Mouse (Mus musculus) embryonic facial prominence, embryonic 10.5 days (tissue): ENCODE results near the gene Dsp. TPM values are rescaled to one million over a fixed set of nuclear protein-coding genes. Genes with fewer than 3 reads are reported as not detected.

Source experiments
- DNase-seq: peaks from one replicate; pipeline ENCODE4 v3.0.0-alpha.2; 2017; ENCODE audit warnings: low spot score
- H3K27ac ChIP-seq: fragments of 300-500 bp; sonication (generic); replicated peaks from 2 replicates; pipeline ENCODE4 v1.5.1; 2016; ENCODE audit warnings: mild to moderate bottlenecking
- H3K27me3 ChIP-seq: fragments of 300-500 bp; sonication (generic); replicated peaks from 2 replicates; pipeline ENCODE4 v1.6.1; 2016; ENCODE audit warnings: low read depth, mild to moderate bottlenecking; ENCODE audit not compliant: poor library complexity, severe bottlenecking
- H3K36me3 ChIP-seq: fragments of 300-500 bp; sonication (generic); replicated peaks from 2 replicates; pipeline ENCODE4 v1.6.1; 2016; ENCODE audit warnings: mild to moderate bottlenecking, moderate library complexity
- H3K4me1 ChIP-seq: fragments of 300-500 bp; sonication (generic); 2 replicates; pipeline ENCODE4 v1.6.1; 2016
- H3K4me3 ChIP-seq: fragments of 300-500 bp; sonication (generic); 2 replicates; pipeline ENCODE4 v1.5.1; 2016; ENCODE audit warnings: mild to moderate bottlenecking, moderate library complexity
- H3K9me3 ChIP-seq: fragments of 300-500 bp; sonication (generic); 2 replicates; pipeline ENCODE4 v1.6.1; 2016; ENCODE audit warnings: mild to moderate bottlenecking
- WGBS: fragments of 180-500 bp; shearing (Covaris S2); methylation state at CpG from one replicate; pipeline ENCODE4 v1.1.7; 2016; 5-methylcytosine and 5-hydroxymethylcytosine counted together
- polyA plus RNA-seq: library from polyadenylated mRNA; unstranded; fragments of >200 nt; fragmentation: Nextera tagmentation; extraction: Ambion mirVana; gene quantifications from 2 replicates; pipeline ENCODE4 v1.2.1, GENCODE M21; 2016

Gene Dsp
- polyA plus RNA-seq, 1 experiment from 2014 or later = 3.6 TPM

- Histone ChIP-seq H3K36me3 (peaks cover 24% of the 10 kb centered on the region), H3K4me1 (peaks cover 9% of the 10 kb centered on the region), H3K27ac (peak within 1 kb of the TSS; percentile 92), H3K9me3 (no peaks in the 10 kb centered on the region), H3K27me3 (no peaks in the 10 kb centered on the region), H3K4me3 (peak within 1 kb of the TSS; percentile 90)
- under 1% methylated on average over 59 of the region's 59 CpGs for WGBS
- peak; percentile 94 for DNase-seq
Observed at GRCm38 (mm10) chr13:38204702-38205482, 53.8 kb downstream of the Dsp start, which contains the start of gene Snrnp48. Gene Snrnp48, plus strand, starts transcription at chr13:38204938.

GRCm38 (mm10) chr13:38211122-38211521, 60.0 kb downstream of the Dsp start:
- Histone ChIP-seq H3K4me3 (no peak overlapping the region), H3K27ac (no peak overlapping the region), H3K27me3 (no peaks in the 10 kb centered on the region), H3K36me3 (peaks cover 82% of the 10 kb centered on the region), H3K4me1 (peaks cover 3% of the 10 kb centered on the region), H3K9me3 (no peaks in the 10 kb centered on the region)
- no peak for DNase-seq
- WGBS = 95% methylated on average over 5 of the region's 5 CpGs

DNA sequence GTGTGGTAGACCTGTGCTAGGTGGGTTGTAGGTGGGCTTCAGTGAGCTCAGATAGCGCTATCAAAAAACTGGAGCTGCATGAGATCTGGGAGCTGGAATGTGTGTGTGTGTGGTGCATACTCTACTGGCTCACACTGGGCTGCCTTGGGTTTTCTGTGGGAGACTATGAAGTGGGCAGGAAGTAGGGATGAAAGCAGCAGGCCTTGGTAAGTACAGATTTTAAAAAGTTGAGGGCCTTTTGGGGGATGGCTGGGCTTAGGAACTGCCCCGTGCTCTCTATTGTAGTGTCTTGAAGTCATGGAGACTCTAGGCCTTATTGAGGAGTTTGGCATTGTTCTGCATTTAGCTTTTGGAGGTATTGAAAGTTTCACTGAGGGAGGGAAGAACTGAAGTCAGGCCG, 67.6 kb downstream of the Dsp start:
- H3K36me3 ChIP-seq = peaks cover 97% of the 10 kb centered on the region
- no peak overlapping the region for H3K27ac ChIP-seq
- DNase-seq = no peak
- no peaks in the 10 kb centered on the region for H3K27me3 ChIP-seq
- no peak overlapping the region for H3K4me3 ChIP-seq
- no peaks in the 10 kb centered on the region for H3K4me1 ChIP-seq
- H3K9me3 ChIP-seq = no peaks in the 10 kb centered on the region
- 93% methylated on average over 3 of the region's 3 CpGs for WGBS

DNA sequence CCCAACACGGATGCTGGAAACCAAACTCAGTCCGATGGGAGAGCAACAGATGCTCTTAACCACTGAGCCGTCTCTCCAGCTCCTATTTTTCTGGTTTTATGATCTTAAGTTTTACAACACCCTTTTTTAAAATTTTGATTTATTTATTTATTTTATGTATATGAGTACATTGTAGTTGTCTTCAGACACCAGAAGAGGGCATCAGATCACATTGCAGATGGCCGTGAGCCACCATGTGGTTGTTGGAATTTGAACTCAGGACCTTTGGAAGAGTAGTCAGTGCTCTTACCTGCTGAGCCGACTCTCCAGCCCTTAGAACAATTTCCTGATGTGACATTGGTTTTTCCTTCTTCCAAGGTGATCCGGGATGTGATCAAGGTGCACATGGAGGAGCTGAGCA, 69.2 kb downstream of the Dsp start:
- H3K4me3 ChIP-seq = no peak overlapping the region
- peaks cover 99% of the 10 kb centered on the region for H3K36me3 ChIP-seq
- WGBS = 93% methylated on average over 6 of the region's 6 CpGs
- no peaks in the 10 kb centered on the region for H3K27me3 ChIP-seq
- no peaks in the 10 kb centered on the region for H3K9me3 ChIP-seq
- H3K4me1 ChIP-seq = no peaks in the 10 kb centered on the region
- H3K27ac ChIP-seq = no peak overlapping the region
- DNase-seq = no peak

DNA sequence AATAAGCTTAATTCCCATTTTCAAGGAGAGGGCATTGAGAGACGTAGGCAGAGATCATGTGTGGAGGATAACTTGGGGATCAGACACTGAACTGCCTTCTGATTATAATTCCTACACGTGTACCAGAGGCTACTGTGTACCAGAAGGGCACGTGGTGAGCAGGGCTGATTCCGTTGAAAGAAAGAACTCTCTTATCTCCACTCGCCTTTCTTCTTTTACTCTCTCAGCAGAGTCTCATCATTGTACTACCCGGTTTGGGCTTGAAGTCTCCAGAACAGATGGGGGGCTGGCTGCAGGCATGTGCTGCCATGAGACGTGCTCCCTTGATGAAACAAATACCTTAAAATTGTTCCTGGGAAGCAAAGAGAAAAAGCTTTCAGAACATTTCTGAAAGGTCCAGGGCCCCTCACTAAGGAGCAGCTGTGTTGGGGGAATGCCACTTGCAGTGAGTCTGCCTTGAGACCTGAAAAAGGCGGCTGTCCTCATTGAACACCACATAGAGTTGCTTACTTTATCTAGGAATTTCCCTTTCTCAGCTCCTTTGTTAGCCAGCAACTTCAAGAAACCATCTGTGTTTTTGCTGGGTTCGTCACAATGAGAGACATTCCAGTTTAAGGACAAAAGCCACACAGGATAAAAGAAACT, 79.2 kb downstream of the Dsp start:
- 76% methylated on average over 9 of the region's 9 CpGs for WGBS
- H3K9me3 ChIP-seq = no peaks in the 10 kb centered on the region
- H3K36me3 ChIP-seq = peaks cover 50% of the 10 kb centered on the region
- H3K4me1 ChIP-seq = no peaks in the 10 kb centered on the region
- no peak overlapping the region for H3K4me3 ChIP-seq
- no peaks in the 10 kb centered on the region for H3K27me3 ChIP-seq
- DNase-seq = no peak
- no peak overlapping the region for H3K27ac ChIP-seq

GRCm38 (mm10) chr13:38232411-38232810, 81.3 kb downstream of the Dsp start:
- WGBS = 82% methylated on average over 4 of the region's 4 CpGs

GRCm38 (mm10) chr13:38232856-38233625, 81.9 kb downstream of the Dsp start:
- Histone ChIP-seq H3K4me1 (no peaks in the 10 kb centered on the region), H3K27ac (no peak overlapping the region), H3K4me3 (no peak overlapping the region), H3K36me3 (peaks cover 24% of the 10 kb centered on the region), H3K27me3 (no peaks in the 10 kb centered on the region), H3K9me3 (peaks cover 4% of the 10 kb centered on the region; the same call in 1 of the 2 replicates)
- DNase-seq = no peak
- 81% methylated on average over 3 of the region's 3 CpGs for WGBS

More at GRCm38 (mm10) chr13:38232411-38232810, 81.3 kb downstream of the Dsp start:
- Histone ChIP-seq H3K4me3 (no peak overlapping the region), H3K36me3 (peaks cover 30% of the 10 kb centered on the region), H3K27ac (no peak overlapping the region), H3K4me1 (no peaks in the 10 kb centered on the region), H3K27me3 (no peaks in the 10 kb centered on the region), H3K9me3 (peaks cover 4% of the 10 kb centered on the region; the same call in 1 of the 2 replicates)
- DNase-seq = no peak

DNA sequence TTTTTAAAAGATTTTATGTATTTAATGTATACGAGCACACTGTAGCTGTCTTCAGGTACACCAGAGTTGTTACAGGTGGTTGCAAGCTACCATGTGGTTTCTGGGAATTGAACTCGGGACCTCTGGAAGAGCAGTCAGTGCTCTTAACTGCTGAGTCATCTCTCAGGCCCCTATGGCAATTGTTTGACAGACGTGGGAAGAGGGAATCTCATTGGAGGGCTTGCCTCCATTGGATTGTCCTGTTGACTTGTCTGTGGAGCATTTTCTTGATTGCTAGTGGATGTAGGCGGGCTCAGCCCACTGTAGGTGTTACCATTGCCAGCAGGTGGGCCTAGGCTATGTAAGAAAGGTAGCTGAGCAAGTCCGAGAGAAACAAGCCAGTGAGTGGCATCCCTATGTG, 83.6 kb downstream of the Dsp start:
- Histone ChIP-seq H3K4me1 (no peaks in the 10 kb centered on the region), H3K4me3 (no peak overlapping the region), H3K9me3 (peaks cover 4% of the 10 kb centered on the region; the same call in 1 of the 2 replicates), H3K27ac (no peak overlapping the region), H3K27me3 (no peaks in the 10 kb centered on the region), H3K36me3 (peaks cover 10% of the 10 kb centered on the region)
- 79% methylated on average over 5 of the region's 5 CpGs for WGBS
- no peak for DNase-seq

- WGBS = 76% methylated on average over 3 of the region's 3 CpGs
- Histone ChIP-seq H3K36me3 (peaks cover 5% of the 10 kb centered on the region; the same call in 1 of the 2 replicates), H3K4me1 (no peaks in the 10 kb centered on the region), H3K27ac (no peak overlapping the region), H3K9me3 (peaks cover 4% of the 10 kb centered on the region; the same call in 1 of the 2 replicates), H3K27me3 (no peaks in the 10 kb centered on the region), H3K4me3 (no peak overlapping the region)
- DNase-seq = no peak
Observed at GRCm38 (mm10) chr13:38235370-38235769, 84.3 kb downstream of the Dsp start.

DNA sequence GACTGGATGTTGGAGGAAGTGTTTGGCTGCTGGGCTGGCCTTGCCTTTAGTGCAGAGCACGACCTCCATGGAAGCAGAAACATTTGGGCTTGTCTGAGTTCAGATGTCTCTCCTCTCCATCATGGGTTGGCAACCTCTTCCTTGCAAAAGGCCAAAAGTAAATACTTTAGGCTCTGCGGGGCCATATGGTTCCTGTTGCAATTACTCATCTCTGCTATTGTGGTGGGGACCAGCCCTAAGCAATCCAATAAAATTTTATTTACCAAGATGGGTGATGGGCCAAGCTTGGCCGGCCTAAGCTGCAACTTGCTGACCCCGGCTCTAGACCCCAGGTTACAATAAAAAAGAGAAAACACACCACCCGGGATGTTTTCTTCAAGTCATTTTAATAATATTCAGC, 97.1 kb downstream of the Dsp start:
- H3K27ac ChIP-seq = no peak overlapping the region
- no peaks in the 10 kb centered on the region for H3K36me3 ChIP-seq
- no peaks in the 10 kb centered on the region for H3K27me3 ChIP-seq
- 81% methylated on average over 5 of the region's 5 CpGs for WGBS
- H3K9me3 ChIP-seq = no peaks in the 10 kb centered on the region
- H3K4me3 ChIP-seq = no peak overlapping the region
- DNase-seq = no peak
- no peaks in the 10 kb centered on the region for H3K4me1 ChIP-seq
